Mouse (Mus musculus): ENCODE measurements around the gene Eps15. TPM values are rescaled to one million over a fixed set of nuclear protein-coding genes. Genes with fewer than 3 reads are reported as not detected.
A peak's percentile ranks its signal among the peaks of the same experiment; 100 is the strongest.

Eps15 gene
- polyA plus RNA-seq, 1 experiment = 148 TPM

DNA sequence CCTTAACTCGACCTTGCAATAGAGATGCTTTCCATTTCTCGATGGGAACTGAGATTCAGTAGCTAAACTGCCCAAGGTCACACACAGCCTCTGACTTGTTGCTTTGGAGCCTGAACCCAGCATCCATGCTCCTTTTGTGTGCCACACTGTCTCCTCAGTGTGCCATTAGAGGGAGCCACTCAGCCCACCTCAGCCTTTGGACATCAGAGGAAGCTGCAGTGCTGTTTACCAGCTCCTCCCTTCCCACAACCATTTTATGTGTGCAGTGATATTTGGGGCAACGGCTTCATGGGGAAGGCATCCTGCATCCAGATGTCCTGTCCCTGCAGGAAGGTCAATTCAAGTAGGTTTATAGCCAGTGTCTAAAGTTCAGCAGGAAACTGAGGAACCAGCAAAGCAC is 28.5 kb upstream of the Eps15 start:
- TF ChIP-seq CTCF (IDR thresholded peaks at IDR 0.05; ENCODE audit: extremely low read depth, insufficient read depth, low read length) (peak; percentile 46), POLR2A (IDR thresholded peaks at IDR 0.05; ENCODE audit: extremely low read depth, insufficient read depth, low read length) (no peak)
- no peaks in the 10 kb centered on the region for H3K4me1 ChIP-seq (ENCODE audit: control insufficient read depth, insufficient read depth, low read length)
- H3K27ac ChIP-seq (ENCODE audit: insufficient read depth, low read length) = no peak overlapping the region
- H3K4me3 ChIP-seq (ENCODE audit: insufficient read depth, low read length) = no peak overlapping the region

DNA sequence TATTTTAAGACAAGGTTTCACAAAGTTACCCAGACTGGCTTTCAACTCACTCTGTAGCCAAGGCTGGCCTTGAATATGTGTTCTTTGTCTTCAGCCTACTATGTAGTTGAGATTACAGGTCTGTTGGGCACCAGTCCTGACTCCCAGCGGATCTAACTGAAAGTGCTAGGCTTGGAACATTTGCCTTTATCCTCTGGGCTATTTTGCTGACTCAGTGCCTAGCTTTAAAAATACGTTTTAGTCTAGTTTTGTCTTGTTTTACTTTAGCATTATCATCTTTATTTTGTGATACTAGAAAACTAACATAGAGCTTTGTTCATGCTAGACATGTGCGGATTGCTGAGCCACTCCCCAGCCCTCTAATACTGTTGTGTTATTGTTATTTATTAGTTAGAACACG is 27.9 kb upstream of the Eps15 start:
- no peak for TF ChIP-seq CTCF (IDR thresholded peaks at IDR 0.05; ENCODE audit: extremely low read depth, insufficient read depth, low read length)
- no peak for TF ChIP-seq POLR2A (IDR thresholded peaks at IDR 0.05; ENCODE audit: extremely low read depth, insufficient read depth, low read length)
- Histone ChIP-seq H3K4me3 (ENCODE audit: insufficient read depth, low read length) (no peak overlapping the region), H3K27ac (ENCODE audit: insufficient read depth, low read length) (no peak overlapping the region), H3K4me1 (ENCODE audit: control insufficient read depth, insufficient read depth, low read length) (no peaks in the 10 kb centered on the region)

DNA sequence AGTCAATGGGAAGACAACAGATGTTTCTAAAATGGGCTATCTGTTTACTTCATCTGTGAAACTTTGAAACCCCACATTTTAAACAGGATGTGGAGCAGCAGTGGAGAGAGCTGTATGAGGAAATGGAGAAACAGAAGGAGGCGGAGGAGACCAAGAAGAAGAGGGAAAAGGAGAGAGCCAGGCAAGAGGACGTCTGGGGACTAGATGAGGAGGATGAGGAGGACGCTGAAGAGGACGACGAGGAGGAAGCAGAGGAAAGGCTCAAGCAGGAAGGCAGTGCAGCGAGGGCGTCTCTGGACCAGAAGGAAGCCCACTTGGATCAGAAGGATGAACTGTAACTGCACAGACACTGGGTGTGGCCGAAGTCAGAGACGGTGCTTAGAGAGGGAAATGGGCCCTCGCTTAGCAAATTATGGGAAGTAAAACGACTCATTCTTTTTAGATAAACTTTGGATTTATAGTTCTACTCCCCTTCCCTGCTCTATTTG is 26.4 kb upstream of the Eps15 start:
- TF ChIP-seq CTCF (IDR thresholded peaks at IDR 0.05; ENCODE audit: extremely low read depth, insufficient read depth, low read length) (no peak), POLR2A (IDR thresholded peaks at IDR 0.05; ENCODE audit: extremely low read depth, insufficient read depth, low read length) (no peak)
- Histone ChIP-seq H3K4me3 (ENCODE audit: insufficient read depth, low read length) (no peak overlapping the region), H3K27ac (ENCODE audit: insufficient read depth, low read length) (no peak overlapping the region), H3K4me1 (ENCODE audit: control insufficient read depth, insufficient read depth, low read length) (no peaks in the 10 kb centered on the region)

DNA sequence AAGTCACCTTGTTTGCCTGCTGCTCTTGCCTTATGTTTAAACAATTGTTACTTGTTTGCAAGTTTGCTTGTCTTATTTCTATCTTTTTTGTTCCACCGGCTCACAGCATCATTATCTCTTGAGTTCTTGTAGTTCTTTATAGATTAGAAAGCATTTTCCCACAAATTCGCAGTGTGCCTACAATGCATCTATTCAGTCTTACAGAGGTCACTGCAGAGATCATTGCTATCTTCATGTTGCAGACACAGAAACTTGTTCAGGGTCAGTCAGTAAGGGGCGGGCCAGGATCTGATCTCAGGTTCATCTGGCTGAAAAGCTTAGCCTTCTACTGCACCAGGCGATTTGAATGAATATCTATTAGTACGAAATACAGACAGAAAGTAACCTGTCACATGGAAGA is 25.6 kb upstream of the Eps15 start:
- H3K4me1 ChIP-seq (ENCODE audit: control insufficient read depth, insufficient read depth, low read length) = no peaks in the 10 kb centered on the region
- TF ChIP-seq CTCF (IDR thresholded peaks at IDR 0.05; ENCODE audit: extremely low read depth, insufficient read depth, low read length) (no peak), POLR2A (IDR thresholded peaks at IDR 0.05; ENCODE audit: extremely low read depth, insufficient read depth, low read length) (no peak)
- no peak overlapping the region for H3K4me3 ChIP-seq (ENCODE audit: insufficient read depth, low read length)
- no peak overlapping the region for H3K27ac ChIP-seq (ENCODE audit: insufficient read depth, low read length)

DNA sequence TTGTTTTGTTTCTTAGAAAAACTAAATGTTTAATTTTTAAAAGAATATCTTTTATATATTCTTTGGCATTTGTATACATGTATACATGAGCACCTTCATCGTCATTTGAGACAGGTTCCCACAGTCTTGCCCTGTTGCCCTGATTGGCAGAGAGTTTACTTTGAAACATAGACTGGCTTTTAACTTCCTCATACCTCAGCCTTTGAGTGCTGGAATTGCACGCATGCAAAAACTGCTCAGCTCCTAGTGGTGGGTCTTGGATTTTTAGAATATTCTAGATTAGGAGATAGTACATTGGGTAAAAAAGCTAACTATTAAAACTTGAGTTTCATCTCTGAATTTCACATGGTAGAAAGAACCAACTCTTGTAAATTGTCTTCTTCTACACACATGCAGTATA is 24.7 kb upstream of the Eps15 start:
- Histone ChIP-seq H3K27ac (ENCODE audit: insufficient read depth, low read length) (no peak overlapping the region), H3K4me3 (ENCODE audit: insufficient read depth, low read length) (no peak overlapping the region), H3K4me1 (ENCODE audit: control insufficient read depth, insufficient read depth, low read length) (no peaks in the 10 kb centered on the region)
- no peak for TF ChIP-seq CTCF (IDR thresholded peaks at IDR 0.05; ENCODE audit: extremely low read depth, insufficient read depth, low read length)
- no peak for TF ChIP-seq POLR2A (IDR thresholded peaks at IDR 0.05; ENCODE audit: extremely low read depth, insufficient read depth, low read length)

DNA sequence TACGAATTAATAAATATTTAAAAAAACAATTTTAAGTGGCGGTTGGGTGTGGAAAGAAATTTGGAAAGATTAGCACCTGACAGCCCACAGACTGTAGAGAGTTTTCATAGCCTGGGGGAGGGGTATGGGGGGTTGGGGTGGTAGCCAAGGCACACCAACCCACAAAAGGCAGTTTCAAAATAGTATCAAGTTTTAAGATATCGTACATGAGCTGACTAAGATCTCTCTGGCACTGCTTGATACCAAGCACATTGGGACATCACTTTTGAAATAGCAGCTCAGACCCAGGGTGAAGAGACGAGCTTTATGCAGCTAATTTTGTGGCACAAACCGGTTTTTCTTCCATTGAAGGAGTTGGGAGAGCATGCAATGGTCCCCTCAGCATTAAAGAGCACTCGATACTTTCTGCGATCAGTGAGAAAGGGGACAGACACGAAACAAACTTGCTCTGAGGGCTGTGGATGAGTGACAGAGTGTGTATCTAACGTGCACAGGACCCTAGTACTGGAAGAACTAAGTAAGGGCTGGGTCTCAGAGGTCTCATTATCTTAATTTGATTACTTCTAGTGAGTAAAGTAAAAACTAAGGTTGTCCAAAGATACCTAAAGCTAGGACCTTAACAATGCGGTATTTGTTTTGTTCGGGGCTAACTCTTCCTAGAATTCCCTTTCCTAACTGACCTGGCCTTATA is 24.2 kb upstream of the Eps15 start:
- H3K27ac ChIP-seq (ENCODE audit: insufficient read depth, low read length) = no peak overlapping the region
- TF ChIP-seq POLR2A (IDR thresholded peaks at IDR 0.05; ENCODE audit: extremely low read depth, insufficient read depth, low read length) (no peak), CTCF (IDR thresholded peaks at IDR 0.05; ENCODE audit: extremely low read depth, insufficient read depth, low read length) (no peak)
- H3K4me1 ChIP-seq (ENCODE audit: control insufficient read depth, insufficient read depth, low read length) = no peaks in the 10 kb centered on the region
- H3K4me3 ChIP-seq (ENCODE audit: insufficient read depth, low read length) = no peak overlapping the region

DNA sequence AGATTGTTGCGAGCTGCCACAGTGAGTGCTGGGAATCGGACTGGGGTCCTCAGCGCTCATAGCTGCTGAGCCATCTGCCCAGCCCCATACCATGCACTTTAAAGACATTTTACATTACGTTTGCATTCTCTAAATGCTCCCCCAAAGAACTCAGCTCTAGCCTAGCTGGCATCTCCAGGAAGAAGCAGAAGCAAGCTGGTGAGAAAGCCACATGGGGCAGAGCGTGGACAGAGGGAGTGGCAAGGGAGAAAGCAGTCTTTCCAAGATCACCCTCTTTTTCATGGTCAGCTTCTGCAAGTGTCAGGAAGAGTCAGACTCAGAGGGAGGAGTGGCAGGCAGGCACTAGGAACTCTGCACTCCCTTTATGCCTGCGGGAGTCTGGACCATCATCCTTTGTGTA is 23.3 kb upstream of the Eps15 start:
- TF ChIP-seq CTCF (IDR thresholded peaks at IDR 0.05; ENCODE audit: extremely low read depth, insufficient read depth, low read length) (no peak), POLR2A (IDR thresholded peaks at IDR 0.05; ENCODE audit: extremely low read depth, insufficient read depth, low read length) (no peak)
- H3K4me1 ChIP-seq (ENCODE audit: control insufficient read depth, insufficient read depth, low read length) = no peaks in the 10 kb centered on the region
- no peak overlapping the region for H3K4me3 ChIP-seq (ENCODE audit: insufficient read depth, low read length)
- H3K27ac ChIP-seq (ENCODE audit: insufficient read depth, low read length) = no peak overlapping the region

DNA sequence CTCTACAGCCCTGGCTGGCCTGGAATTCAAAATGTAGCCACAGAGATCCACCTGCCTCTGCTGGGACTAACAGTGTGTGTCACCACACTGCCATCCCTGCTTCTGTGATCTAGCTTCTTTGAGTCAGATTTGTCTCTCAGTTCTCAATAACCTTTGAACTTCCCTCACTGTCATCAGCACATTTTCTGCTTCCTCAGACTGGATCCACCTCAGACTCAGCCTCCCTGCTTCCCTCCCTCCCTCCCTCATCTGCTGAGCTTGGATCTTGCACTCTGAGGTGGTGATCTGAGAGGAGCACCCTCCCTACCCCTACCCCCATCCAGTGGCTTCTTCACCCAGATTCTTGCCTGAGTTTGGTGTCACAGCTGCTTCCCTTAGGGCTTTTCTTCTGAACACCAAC is 22.4 kb upstream of the Eps15 start:
- H3K4me1 ChIP-seq (ENCODE audit: control insufficient read depth, insufficient read depth, low read length) = no peaks in the 10 kb centered on the region
- H3K27ac ChIP-seq (ENCODE audit: insufficient read depth, low read length) = no peak overlapping the region
- TF ChIP-seq CTCF (IDR thresholded peaks at IDR 0.05; ENCODE audit: extremely low read depth, insufficient read depth, low read length) (no peak), POLR2A (IDR thresholded peaks at IDR 0.05; ENCODE audit: extremely low read depth, insufficient read depth, low read length) (no peak)
- H3K4me3 ChIP-seq (ENCODE audit: insufficient read depth, low read length) = no peak overlapping the region

DNA sequence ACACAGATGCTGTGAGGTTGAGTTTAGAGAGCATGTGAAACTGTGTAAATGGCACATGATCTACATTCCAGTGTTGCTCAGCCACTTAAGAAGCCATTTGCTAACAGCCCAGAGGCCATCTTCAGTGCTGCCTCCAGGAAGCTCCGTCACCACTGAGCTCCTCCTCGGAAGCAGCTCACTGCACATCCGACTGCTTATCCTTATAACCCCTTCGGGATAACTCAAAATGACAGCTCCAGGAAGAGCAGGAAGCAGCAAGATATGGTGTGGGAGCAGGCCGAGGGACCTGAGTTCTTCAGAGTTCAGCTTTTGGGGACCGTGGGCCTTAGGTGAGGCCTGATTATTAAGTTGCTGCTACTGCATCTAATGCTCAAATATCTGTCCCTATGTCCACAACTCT is 18.0 kb upstream of the Eps15 start:
- H3K27ac ChIP-seq (ENCODE audit: insufficient read depth, low read length) = no peak overlapping the region
- H3K4me1 ChIP-seq (ENCODE audit: control insufficient read depth, insufficient read depth, low read length) = no peaks in the 10 kb centered on the region
- no peak for TF ChIP-seq CTCF (IDR thresholded peaks at IDR 0.05; ENCODE audit: extremely low read depth, insufficient read depth, low read length)
- no peak for TF ChIP-seq POLR2A (IDR thresholded peaks at IDR 0.05; ENCODE audit: extremely low read depth, insufficient read depth, low read length)
- H3K4me3 ChIP-seq (ENCODE audit: insufficient read depth, low read length) = no peak overlapping the region

DNA sequence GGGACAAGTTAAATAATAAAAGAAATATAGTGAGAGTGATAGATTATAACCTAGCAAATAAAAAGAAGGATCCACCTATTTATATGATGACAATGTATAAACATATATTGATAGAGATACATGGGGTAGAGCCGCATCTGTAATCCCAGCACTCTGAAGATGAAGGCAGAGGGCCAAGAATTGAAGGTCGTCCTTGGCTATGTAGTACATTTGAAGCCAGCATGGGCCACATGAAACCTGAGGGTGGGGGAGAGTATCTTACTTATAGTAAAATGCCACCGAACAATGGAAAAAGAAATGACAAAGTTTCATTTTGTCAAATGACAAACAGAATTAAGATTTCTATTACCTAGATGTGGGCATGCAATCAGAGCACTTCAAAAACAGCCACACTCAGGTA is 14.0 kb upstream of the Eps15 start:
- no peaks in the 10 kb centered on the region for H3K4me1 ChIP-seq (ENCODE audit: control insufficient read depth, insufficient read depth, low read length)
- TF ChIP-seq CTCF (IDR thresholded peaks at IDR 0.05; ENCODE audit: extremely low read depth, insufficient read depth, low read length) (no peak), POLR2A (IDR thresholded peaks at IDR 0.05; ENCODE audit: extremely low read depth, insufficient read depth, low read length) (no peak)
- H3K4me3 ChIP-seq (ENCODE audit: insufficient read depth, low read length) = no peak overlapping the region
- no peak overlapping the region for H3K27ac ChIP-seq (ENCODE audit: insufficient read depth, low read length)
